Mouse (Mus musculus): Measurements from ENCODE around the gene Efna4. TPM values are rescaled to one million over a fixed set of nuclear protein-coding genes. Genes with fewer than 3 reads are reported as not detected.

Efna4 gene
- polyA plus RNA-seq, 1 experiment from 2014 or later = 4.4 TPM

DNA sequence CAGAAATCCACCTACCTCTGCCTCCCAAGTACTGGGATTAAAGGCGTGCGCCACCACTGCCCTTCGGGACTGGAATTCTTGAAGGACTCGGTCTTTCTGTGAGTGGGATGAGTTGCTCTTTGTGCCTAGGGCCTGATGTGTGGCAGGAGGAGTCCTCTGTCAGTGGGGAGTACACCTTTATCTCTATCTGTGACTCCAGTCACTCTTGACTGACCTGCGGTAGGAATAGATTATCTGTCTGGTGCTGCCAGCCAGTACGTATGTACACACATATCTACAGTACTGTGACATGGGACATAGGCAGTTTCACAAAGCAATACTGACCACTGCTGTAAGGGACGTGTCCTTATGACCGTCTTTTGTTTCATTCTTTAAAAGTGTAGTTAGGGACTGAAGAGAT lies 11.9 kb downstream of the Efna4 start:
- Histone ChIP-seq H3K27me3 (ENCODE audit: control insufficient read depth, insufficient read depth, low read length) (no peaks in the 10 kb centered on the region), H3K9me3 (ENCODE audit: control insufficient read depth, low read length) (no peaks in the 10 kb centered on the region), H3K27ac (no peak overlapping the region), H3K4me2 (replicated peaks) (no peak overlapping the region), H3K36me3 (replicated peaks; ENCODE audit: control insufficient read depth, insufficient read depth) (no peaks in the 10 kb centered on the region), H3K4me3 (replicated peaks; ENCODE audit: low read length) (no peak overlapping the region), H3K9ac (no peak overlapping the region), H3K4me1 (replicated peaks; ENCODE audit: control insufficient read depth, insufficient read depth, low read length) (peaks cover 21% of the 10 kb centered on the region)
- DNase-seq (ENCODE audit: low spot score) = no peak
- ATAC-seq (ENCODE audit: low FRiP score) = no peak
- 93% methylated on average over 8 of the region's 8 CpGs for WGBS

DNA sequence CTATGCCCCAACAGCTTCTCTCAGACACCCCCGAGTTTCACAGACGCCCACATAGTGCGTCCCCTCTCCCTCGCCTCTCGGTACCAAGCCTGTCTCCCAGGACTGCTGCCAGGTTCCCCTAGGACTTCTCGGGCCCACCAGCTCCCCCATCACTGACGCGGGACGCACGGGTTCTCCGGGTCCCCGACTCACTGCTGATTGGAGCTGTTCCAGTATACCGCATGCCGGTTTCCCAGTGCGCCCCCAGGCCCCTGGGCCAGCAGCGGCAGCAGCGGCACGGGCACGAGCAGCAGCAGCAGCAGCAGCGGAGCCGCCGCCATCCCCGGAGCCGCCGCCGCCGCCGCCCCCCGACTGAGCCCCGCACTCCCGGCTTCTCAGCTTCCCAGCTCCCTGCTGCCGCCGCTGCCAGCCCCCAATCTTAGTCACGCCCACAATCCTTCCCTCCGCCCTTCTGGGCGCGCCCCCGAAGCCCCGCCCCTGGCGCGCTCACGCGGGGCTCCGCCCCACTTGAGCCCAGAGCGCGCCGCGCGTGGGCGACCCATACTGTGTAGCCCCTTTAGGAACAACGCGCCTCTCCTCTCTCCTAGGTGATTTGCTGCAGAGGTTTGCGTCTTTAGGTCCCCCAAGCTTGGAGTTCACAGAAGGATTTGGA lies 15.2 kb downstream of the Efna4 start, which contains the start of gene Efna3:
Efna3 (minus strand) TSS at position 452 of the 652 bp plus-strand sequence.
- Histone ChIP-seq H3K27me3 (ENCODE audit: control insufficient read depth, insufficient read depth, low read length) (peaks cover 12% of the 10 kb centered on the region; the same call in 1 of the 2 replicates), H3K4me1 (replicated peaks; ENCODE audit: control insufficient read depth, insufficient read depth, low read length) (peaks cover 25% of the 10 kb centered on the region), H3K4me2 (replicated peaks) (peak within 1 kb of the TSS; percentile 78), H3K9ac (peak within 1 kb of the TSS; percentile 96), H3K27ac (peak within 1 kb of the TSS; percentile 95), H3K9me3 (ENCODE audit: control insufficient read depth, low read length) (no peaks in the 10 kb centered on the region), H3K36me3 (replicated peaks; ENCODE audit: control insufficient read depth, insufficient read depth) (no peaks in the 10 kb centered on the region), H3K4me3 (replicated peaks; ENCODE audit: low read length) (peak within 1 kb of the TSS; percentile 51)
- DNase-seq (ENCODE audit: low spot score) (peak; percentile 85), ATAC-seq (ENCODE audit: low FRiP score) (peak; percentile 31)
- WGBS = under 1% methylated on average over 46 of the region's 53 CpGs

DNA sequence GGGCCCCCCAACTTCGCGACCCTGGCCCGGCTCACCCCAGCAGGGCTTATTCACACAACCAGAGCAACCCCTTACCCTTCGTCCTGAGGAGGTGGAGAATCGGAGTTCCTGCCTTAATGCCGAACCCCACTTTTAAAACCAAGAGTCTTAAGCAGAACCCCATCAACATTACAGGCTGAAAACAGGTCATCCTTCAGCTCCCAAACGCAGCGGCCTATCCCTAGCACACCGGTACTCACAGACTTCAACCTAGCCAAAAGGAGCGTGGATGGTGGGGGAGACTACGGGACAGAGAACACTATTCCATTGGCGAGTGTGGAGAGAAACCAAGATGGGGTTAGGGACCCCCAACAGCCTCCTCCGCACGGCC lies 15.7 kb downstream of the Efna4 start:
- Histone ChIP-seq H3K4me2 (replicated peaks) (peak overlapping the region; percentile 78), H3K27ac (peak overlapping the region; percentile 95), H3K36me3 (replicated peaks; ENCODE audit: control insufficient read depth, insufficient read depth) (no peaks in the 10 kb centered on the region), H3K4me3 (replicated peaks; ENCODE audit: low read length) (peak overlapping the region; percentile 51), H3K9me3 (ENCODE audit: control insufficient read depth, low read length) (no peaks in the 10 kb centered on the region), H3K4me1 (replicated peaks; ENCODE audit: control insufficient read depth, insufficient read depth, low read length) (peaks cover 20% of the 10 kb centered on the region), H3K27me3 (ENCODE audit: control insufficient read depth, insufficient read depth, low read length) (peaks cover 12% of the 10 kb centered on the region; the same call in 1 of the 2 replicates), H3K9ac (peak overlapping the region; percentile 96)
- 1% methylated on average over 14 of the region's 14 CpGs for WGBS
- no peak for ATAC-seq (ENCODE audit: low FRiP score)
- DNase-seq (ENCODE audit: low spot score) = no peak

DNA sequence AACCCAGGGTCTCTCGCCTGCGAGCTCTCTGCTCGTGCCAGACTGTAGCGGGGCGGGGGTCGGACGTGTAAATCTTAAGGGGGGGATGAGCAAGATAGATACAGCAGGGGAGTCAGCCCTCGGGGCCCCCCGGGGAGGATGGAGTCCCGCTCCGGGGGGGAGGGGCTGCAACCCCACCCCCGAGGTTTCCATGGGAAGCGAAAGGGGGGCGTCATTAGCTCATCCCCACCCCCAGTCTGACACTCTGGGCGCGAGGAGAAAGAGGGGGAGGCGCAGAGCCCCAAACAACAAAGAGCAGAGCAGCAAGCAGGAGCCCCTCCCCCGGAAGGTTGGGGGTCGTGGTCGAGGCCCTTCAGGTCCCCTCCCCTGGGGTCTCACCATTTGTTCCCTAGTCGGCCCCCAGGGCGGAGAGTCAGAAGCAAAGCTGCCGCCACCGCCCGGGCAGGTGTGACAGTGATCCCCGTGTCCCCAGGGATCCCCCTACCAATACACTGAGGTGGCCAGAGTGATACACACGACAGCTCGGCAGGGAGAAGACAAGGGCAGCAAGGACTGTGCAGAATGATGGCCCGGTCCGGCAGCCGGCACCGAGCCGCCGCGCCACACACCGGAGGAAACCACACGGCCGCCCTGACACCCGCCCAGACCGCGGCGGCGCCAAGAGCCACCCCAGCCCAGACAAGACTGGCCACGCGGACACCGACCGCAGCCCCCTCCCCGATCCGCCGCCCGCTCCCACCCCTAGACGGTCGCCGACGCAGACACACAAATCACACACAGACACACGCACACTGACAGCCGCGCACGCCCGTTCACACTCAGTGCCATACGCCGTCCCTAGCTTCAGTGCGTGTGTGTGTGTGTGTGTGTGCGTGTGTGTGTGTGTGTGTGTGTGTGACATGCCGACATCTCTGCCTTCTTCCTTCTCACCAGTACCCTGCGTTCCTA lies 16.4 kb downstream of the Efna4 start:
- peak overlapping the region; percentile 96 for H3K9ac ChIP-seq
- peak overlapping the region; percentile 78 for H3K4me2 ChIP-seq (replicated peaks)
- peaks cover 12% of the 10 kb centered on the region; the same call in 1 of the 2 replicates for H3K27me3 ChIP-seq (ENCODE audit: control insufficient read depth, insufficient read depth, low read length)
- H3K4me3 ChIP-seq (replicated peaks; ENCODE audit: low read length) = peak overlapping the region; percentile 51
- H3K9me3 ChIP-seq (ENCODE audit: control insufficient read depth, low read length) = no peaks in the 10 kb centered on the region
- under 1% methylated on average over 60 of the region's 66 CpGs for WGBS
- peak overlapping the region; percentile 95 for H3K27ac ChIP-seq
- no peaks in the 10 kb centered on the region for H3K36me3 ChIP-seq (replicated peaks; ENCODE audit: control insufficient read depth, insufficient read depth)
- peaks cover 20% of the 10 kb centered on the region for H3K4me1 ChIP-seq (replicated peaks; ENCODE audit: control insufficient read depth, insufficient read depth, low read length)
- no peak for DNase-seq (ENCODE audit: low spot score)
- peak; percentile 17 for ATAC-seq (ENCODE audit: low FRiP score)

DNA sequence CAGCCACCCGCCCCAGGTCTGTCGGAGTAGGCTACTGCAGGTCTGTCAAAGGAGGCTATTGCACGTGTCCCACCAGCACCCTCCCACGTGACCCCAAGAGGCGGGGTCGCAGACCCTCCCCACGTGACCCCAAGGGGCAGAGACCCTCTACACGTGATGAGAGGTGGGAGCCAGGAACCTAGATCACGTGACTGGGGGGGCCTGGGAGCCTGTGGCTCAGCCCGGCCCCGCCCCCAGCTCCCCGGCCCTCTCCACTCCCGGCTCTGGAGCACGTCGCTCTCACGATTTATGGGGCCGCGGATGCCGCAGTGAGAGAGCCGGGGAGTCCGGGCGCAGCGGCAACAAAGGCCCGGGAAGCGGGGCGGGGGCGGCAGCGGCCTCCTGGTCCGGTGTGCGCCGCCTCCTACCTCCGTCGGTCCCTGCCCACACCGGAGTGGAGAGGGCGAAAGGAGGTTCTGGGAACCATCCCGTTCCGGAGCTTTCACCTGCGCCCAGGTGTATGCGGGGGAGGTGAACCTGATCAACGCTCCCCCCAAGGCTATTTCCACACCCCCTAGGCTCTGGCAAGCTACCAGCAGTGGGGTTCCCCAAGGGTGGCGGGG lies 17.1 kb downstream of the Efna4 start:
- peak overlapping the region; percentile 51 for H3K4me3 ChIP-seq (replicated peaks; ENCODE audit: low read length)
- H3K36me3 ChIP-seq (replicated peaks; ENCODE audit: control insufficient read depth, insufficient read depth) = peaks cover 4% of the 10 kb centered on the region; the same call in 1 of the 2 replicates
- peak overlapping the region; percentile 95 for H3K27ac ChIP-seq
- ATAC-seq (ENCODE audit: low FRiP score) (peak; percentile 52), DNase-seq (ENCODE audit: low spot score) (peak; percentile 67)
- H3K4me2 ChIP-seq (replicated peaks) = peak overlapping the region; percentile 78
- peaks cover 24% of the 10 kb centered on the region for H3K4me1 ChIP-seq (replicated peaks; ENCODE audit: control insufficient read depth, insufficient read depth, low read length)
- 3% methylated on average over 38 of the region's 41 CpGs for WGBS
- H3K9me3 ChIP-seq (ENCODE audit: control insufficient read depth, low read length) = no peaks in the 10 kb centered on the region
- H3K27me3 ChIP-seq (ENCODE audit: control insufficient read depth, insufficient read depth, low read length) = peaks cover 12% of the 10 kb centered on the region; the same call in 1 of the 2 replicates
- H3K9ac ChIP-seq = peak overlapping the region; percentile 96

DNA sequence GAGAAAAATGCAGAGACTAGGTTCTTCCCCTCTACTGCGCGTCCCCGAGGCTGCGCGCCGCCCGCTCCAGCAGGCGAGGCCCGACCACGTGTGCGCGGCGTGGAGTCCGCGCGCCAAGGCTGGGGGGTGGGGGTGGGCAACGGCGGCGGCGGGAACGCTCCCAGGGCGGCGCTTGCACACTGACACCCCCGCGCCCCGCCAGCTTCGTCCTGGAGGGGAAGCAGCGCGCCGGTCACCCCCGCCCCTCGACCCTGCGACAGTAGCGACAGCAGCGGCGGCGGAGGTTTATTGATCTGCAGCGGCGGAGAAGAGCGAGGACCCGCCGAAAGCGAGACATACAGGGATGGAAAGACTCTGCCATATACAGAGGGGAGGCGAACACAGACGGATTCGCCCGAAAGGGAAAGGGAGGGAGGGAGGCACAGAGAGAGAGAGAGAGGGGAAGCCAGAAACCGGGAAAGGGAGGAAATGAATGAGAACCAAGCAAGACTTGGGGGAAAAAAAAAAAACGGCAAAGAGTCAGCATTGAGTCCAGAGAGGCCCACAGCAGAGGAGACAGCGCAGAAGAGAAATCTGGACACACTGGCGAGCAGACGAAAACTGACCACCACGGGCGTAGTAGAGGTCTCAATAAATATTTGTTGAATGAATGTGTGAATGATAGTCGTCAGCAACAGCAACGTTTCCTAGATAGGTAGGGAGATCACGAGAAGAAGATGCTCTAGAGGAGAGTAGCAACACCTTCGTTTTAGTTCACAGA lies 18.1 kb downstream of the Efna4 start:
- H3K9ac ChIP-seq = peak overlapping the region; percentile 96
- H3K4me2 ChIP-seq (replicated peaks) = peak overlapping the region; percentile 78
- 3% methylated on average over 57 of the region's 58 CpGs for WGBS
- peaks cover 9% of the 10 kb centered on the region for H3K36me3 ChIP-seq (replicated peaks; ENCODE audit: control insufficient read depth, insufficient read depth)
- no peaks in the 10 kb centered on the region for H3K9me3 ChIP-seq (ENCODE audit: control insufficient read depth, low read length)
- peaks cover 32% of the 10 kb centered on the region for H3K4me1 ChIP-seq (replicated peaks; ENCODE audit: control insufficient read depth, insufficient read depth, low read length)
- ATAC-seq (ENCODE audit: low FRiP score) = no peak
- H3K4me3 ChIP-seq (replicated peaks; ENCODE audit: low read length) = peak overlapping the region; percentile 51
- DNase-seq (ENCODE audit: low spot score) = no peak
- peaks cover 12% of the 10 kb centered on the region; the same call in 1 of the 2 replicates for H3K27me3 ChIP-seq (ENCODE audit: control insufficient read depth, insufficient read depth, low read length)
- peak overlapping the region; percentile 95 for H3K27ac ChIP-seq

DNA sequence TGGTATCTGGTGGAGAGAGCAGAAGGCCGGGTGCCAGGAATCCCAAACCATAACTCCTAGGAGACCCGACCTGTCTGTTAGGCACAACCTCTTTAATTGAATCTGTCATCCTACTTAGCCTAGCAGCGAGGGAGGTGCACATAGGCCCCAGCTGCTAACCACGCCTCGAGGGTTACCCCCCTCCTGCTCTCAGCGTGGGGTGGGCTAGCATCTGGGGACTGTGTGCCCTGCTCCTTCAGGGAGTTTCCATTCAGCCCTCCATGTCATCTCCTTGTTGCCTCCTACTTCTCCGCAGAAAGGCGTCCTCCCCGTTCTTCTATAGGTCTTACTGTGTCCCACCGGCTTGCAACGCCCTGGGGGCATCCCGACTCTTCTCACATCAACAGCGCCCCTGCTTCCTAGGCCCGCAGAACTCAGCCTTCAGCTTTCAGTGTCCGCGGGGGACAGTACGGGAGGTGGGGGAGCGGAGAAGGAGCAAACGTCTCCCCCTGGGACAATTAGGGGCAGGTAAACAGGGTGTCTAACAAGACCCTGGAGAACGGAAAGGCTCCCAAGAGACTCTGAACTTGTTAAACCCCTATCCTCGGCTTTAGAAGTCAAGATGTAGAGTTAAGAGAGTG lies 18.7 kb downstream of the Efna4 start:
- H3K4me3 ChIP-seq (replicated peaks; ENCODE audit: low read length) = peak overlapping the region; percentile 51
- peaks cover 12% of the 10 kb centered on the region; the same call in 1 of the 2 replicates for H3K27me3 ChIP-seq (ENCODE audit: control insufficient read depth, insufficient read depth, low read length)
- H3K9ac ChIP-seq = peak overlapping the region; percentile 96; the same call in 1 of the 2 replicates
- WGBS = 6% methylated on average over 21 of the region's 21 CpGs
- peaks cover 16% of the 10 kb centered on the region for H3K36me3 ChIP-seq (replicated peaks; ENCODE audit: control insufficient read depth, insufficient read depth)
- no peaks in the 10 kb centered on the region for H3K9me3 ChIP-seq (ENCODE audit: control insufficient read depth, low read length)
- peak overlapping the region; percentile 78 for H3K4me2 ChIP-seq (replicated peaks)
- peak overlapping the region; percentile 95 for H3K27ac ChIP-seq
- ATAC-seq (ENCODE audit: low FRiP score) (no peak), DNase-seq (ENCODE audit: low spot score) (no peak)
- H3K4me1 ChIP-seq (replicated peaks; ENCODE audit: control insufficient read depth, insufficient read depth, low read length) = peaks cover 32% of the 10 kb centered on the region

DNA sequence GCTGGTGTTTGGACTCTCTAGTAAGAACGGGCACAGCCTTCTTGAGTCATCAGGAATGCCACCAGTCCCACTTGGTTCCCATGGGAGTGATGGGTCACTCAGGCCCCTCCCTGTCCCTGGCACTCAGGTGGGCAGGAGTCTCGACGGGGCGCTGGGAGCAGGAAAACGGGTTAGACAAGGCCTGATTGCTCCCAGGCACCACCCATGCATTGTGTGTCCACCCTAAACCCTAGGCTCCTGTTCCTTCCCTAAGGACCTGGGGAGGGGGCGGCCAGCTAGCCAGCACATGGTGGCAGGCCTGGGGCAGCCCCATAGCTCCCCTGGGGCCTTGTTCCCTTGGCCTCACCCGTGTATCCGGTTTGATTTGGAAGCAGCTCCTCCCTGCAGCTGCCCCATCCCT lies 19.5 kb downstream of the Efna4 start:
- ATAC-seq (ENCODE audit: low FRiP score) (no peak), DNase-seq (ENCODE audit: low spot score) (no peak)
- peaks cover 32% of the 10 kb centered on the region for H3K4me1 ChIP-seq (replicated peaks; ENCODE audit: control insufficient read depth, insufficient read depth, low read length)
- no peak overlapping the region for H3K4me3 ChIP-seq (replicated peaks; ENCODE audit: low read length)
- peaks cover 12% of the 10 kb centered on the region; the same call in 1 of the 2 replicates for H3K27me3 ChIP-seq (ENCODE audit: control insufficient read depth, insufficient read depth, low read length)
- WGBS = 70% methylated on average over 8 of the region's 8 CpGs
- H3K4me2 ChIP-seq (replicated peaks) = no peak overlapping the region
- H3K9ac ChIP-seq = no peak overlapping the region
- peaks cover 22% of the 10 kb centered on the region for H3K36me3 ChIP-seq (replicated peaks; ENCODE audit: control insufficient read depth, insufficient read depth)
- no peaks in the 10 kb centered on the region for H3K9me3 ChIP-seq (ENCODE audit: control insufficient read depth, low read length)
- no peak overlapping the region for H3K27ac ChIP-seq
